ENCODE assay signal across 35 mouse cellular contexts in genomic region chr2:143613466-143613865, GRCm38 (mm10).
"Had no signal": no experiment of that assay in that cellular context is flagged by ENCODE, and none has a peak within 500 bp of the region (broad histone marks: within the 10 kb centered on the region; RNA-seq: fewer than 3 reads in every experiment).

No protein-coding gene starts in this region.

- H3K9ac ChIP-seq: heart, embryonic 12.5 days; heart, embryonic 13.5 days; heart, embryonic 15.5 days; hindbrain, embryonic 12.5 days; hindbrain, embryonic 13.5 days; hindbrain, embryonic 14.5 days; hindbrain, embryonic 15.5 days; intestine, embryonic 15.5 days; kidney, embryonic 15.5 days had no signal

- H3K4me2 ChIP-seq: heart, embryonic 11.5 days; heart, embryonic 12.5 days; heart, embryonic 13.5 days; heart, embryonic 15.5 days; hindbrain, embryonic 12.5 days; hindbrain, embryonic 13.5 days; hindbrain, embryonic 14.5 days; hindbrain, embryonic 15.5 days; intestine, embryonic 15.5 days; kidney, embryonic 15.5 days had no signal

- H3K4me1 ChIP-seq: heart, embryonic 10.5 days; heart, embryonic 12.5 days; heart, embryonic 13.5 days; heart, embryonic 15.5 days; intestine, embryonic 15.5 days; kidney, embryonic 15.5 days had no signal

- H3K4me3 ChIP-seq: heart, embryonic 10.5 days; heart, embryonic 12.5 days; heart, embryonic 13.5 days; heart, embryonic 15.5 days; hindbrain, embryonic 10.5 days; hindbrain, embryonic 12.5 days; hindbrain, embryonic 13.5 days; hindbrain, embryonic 15.5 days; intestine, embryonic 15.5 days; kidney, embryonic 15.5 days; layer of hippocampus, adult 2 months had no signal

- H3K9me3 ChIP-seq: heart, embryonic 10.5 days; heart, embryonic 12.5 days; heart, embryonic 13.5 days; heart, embryonic 15.5 days; hindbrain, embryonic 10.5 days; hindbrain, embryonic 12.5 days; hindbrain, embryonic 13.5 days; hindbrain, embryonic 15.5 days; intestine, embryonic 15.5 days; kidney, embryonic 15.5 days had no signal

- H3K36me3 ChIP-seq: heart, embryonic 10.5 days; heart, embryonic 12.5 days; heart, embryonic 13.5 days; heart, embryonic 15.5 days; hindbrain, embryonic 10.5 days; hindbrain, embryonic 12.5 days; hindbrain, embryonic 13.5 days; hindbrain, embryonic 15.5 days; intestine, embryonic 15.5 days; kidney, embryonic 15.5 days had no signal

- H3K27me3 ChIP-seq: heart, embryonic 12.5 days; heart, embryonic 13.5 days; heart, embryonic 15.5 days; hindbrain, embryonic 12.5 days; hindbrain, embryonic 13.5 days; hindbrain, embryonic 15.5 days; intestine, embryonic 15.5 days; kidney, embryonic 15.5 days had no signal

- DNase-seq: heart, postnatal 10 days; heart, postnatal 14 days; heart, postnatal 36 days; heart, postnatal 4 days; kidney, adult 11 months; kidney, adult 18-20 months; kidney, adult 2 months; kidney, adult 8-10 months; kidney, adult 9 months; kidney, postnatal 10 days; kidney, postnatal 14 days; kidney, postnatal 25 days; kidney, postnatal 36 days; kidney, postnatal 4 days; layer of hippocampus, adult 9-11 months; layer of hippocampus, postnatal 36 days had no signal

- H3K27ac ChIP-seq: heart, embryonic 10.5 days; heart, embryonic 13.5 days; heart, embryonic 15.5 days; hindbrain, embryonic 10.5 days; hindbrain, embryonic 12.5 days; hindbrain, embryonic 13.5 days; hindbrain, embryonic 14.5 days; hindbrain, embryonic 15.5 days; hindbrain, postnatal 0 days; intestine, embryonic 15.5 days; kidney, embryonic 15.5 days; kidney, postnatal 0 days; layer of hippocampus, adult 2 months had no signal

- ATAC-seq: hindbrain, embryonic 16.5 days; hindbrain, postnatal 0 days; inflammation-experienced regulatory T-cells, adult 6 months; intestine, embryonic 15.5 days; intestine, embryonic 16.5 days; intestine, postnatal 0 days had no signal
